Mouse (Mus musculus) urinary bladder, postnatal 4 days (tissue): ENCODE data around the gene Pcbd1.
"Not testable (repeated sequence)": the region's sequence is repeated elsewhere in the genome, so short reads cannot be mapped to it uniquely, and the experiment has no call there.

ENCODE experiments used
- DNase-seq, 2 experiments: peaks; one replicate each; pipeline ENCODE4 v3.0.0; 2021 to 2022; ENCODE audit warnings: low spot score in 2 of 2

Gene Pcbd1

DNA sequence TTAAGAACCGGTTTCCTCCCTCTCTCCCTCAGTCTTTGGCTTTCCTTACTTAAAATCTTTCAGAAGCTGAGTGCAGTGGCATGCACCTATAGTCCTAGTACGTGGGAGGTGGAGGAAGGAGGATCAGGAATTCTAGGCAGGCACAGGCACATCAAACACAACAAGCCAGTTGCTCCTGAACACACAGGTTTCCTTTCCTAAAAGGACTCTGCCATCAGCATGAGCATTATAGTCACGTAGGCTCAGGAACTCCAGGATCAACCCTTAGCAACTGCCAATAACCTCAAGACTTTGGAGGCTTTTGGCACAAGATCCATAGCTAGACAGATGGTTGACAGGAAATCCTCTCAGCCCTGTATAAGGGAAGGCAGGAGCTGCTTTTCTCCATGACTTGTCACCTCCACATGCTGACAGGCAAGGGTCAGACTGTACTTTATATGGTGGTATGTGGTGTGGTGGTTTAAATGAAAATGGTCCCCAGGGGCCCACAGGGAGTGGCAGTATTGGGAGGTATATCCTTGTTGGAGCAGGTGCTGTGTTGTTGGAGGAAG is 14.5 kb downstream of the Pcbd1 start:
- no peak for DNase-seq

DNA sequence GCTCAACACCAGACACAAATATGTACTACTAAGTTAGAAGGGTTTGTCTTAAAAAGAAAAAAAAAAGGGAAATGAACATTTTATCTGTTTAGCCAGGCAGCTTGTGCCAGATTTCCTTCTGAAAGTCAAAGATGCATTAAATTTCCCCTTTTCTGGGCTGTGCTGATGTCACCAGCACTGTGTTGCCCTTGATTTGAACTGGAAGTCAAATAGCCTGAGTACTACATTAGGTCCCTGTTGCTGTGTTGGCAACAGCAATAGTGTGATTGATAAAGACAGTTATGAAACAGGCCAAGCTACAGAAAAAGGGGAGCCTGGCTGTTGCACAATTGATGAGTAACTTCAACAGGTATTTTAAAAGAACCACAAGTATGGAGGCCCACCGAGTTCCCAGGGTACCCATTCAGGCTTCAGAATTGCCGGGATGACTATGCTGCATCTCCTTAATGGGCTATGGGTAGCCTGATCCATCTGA is 25.2 kb downstream of the Pcbd1 start:
- no peak for DNase-seq

DNA sequence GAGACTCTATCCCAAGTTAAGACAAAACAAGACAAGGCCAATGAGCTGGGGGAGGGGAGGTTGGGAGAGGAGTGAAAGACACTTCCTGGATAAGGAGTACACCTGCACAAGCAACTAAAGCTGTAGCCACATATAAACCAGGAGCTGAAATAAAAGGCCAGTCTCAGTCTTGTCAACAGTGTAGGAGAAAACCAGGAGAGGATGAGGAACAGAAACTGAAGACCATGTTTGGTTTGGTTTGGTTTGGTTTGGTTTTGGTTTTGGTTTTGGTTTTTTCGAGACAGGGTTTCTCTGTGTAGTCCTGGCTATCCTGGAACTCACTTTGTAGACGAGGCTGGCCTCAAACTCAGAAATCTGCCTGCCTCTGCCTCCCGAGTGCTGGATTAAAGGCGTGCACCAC is 32.6 kb downstream of the Pcbd1 start:
- DNase-seq: not testable (repeated sequence)

DNA sequence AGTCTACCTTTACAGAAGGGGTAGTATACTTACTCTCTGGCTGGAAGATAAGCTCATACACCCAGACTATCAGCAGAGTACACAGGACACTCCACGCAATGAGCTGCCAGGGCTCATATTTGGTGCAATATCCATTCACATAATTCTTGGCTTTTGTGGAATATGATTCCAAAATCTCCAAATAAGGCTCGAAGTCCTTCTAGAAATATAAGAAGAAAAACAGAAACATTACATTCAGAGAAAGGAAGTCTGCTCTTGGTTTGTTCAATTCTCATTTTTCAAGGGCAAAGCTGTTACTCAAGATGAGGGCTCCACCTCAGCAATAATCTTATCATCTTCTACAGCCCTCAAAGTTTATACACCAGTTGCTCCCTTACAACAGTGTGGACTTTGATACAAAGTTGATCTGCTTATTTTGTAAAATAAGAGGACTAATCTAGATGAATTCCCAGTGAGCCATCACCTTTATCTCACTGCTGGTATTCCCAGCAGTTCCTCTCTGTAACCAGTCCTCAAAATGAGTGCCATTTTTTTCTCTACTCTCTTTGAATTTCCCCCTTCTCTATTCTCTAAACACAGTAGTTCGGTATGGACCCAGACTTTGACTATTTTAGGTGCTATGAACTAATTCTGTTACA is 34.3 kb downstream of the Pcbd1 start:
- DNase-seq: no peak

DNA sequence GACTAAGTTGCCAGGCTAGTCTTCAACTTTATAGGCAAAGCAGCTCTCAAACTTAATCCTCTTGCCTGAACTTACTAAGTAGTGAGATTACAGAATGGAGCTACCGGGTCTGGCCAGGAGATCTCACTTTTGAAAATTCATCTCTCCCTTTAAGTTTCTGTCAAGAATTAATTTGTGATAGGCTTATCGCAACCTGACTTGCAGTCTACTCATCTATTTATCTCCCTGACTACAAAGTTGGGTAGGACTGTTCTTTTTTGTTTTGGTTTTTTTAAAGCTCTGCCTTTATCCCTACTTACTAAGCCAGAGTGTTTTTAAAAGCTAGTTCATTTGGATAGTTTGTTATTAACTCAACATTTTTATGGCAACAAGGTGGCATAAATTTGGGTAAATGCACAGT is 35.3 kb downstream of the Pcbd1 start:
- DNase-seq: no peak

DNA sequence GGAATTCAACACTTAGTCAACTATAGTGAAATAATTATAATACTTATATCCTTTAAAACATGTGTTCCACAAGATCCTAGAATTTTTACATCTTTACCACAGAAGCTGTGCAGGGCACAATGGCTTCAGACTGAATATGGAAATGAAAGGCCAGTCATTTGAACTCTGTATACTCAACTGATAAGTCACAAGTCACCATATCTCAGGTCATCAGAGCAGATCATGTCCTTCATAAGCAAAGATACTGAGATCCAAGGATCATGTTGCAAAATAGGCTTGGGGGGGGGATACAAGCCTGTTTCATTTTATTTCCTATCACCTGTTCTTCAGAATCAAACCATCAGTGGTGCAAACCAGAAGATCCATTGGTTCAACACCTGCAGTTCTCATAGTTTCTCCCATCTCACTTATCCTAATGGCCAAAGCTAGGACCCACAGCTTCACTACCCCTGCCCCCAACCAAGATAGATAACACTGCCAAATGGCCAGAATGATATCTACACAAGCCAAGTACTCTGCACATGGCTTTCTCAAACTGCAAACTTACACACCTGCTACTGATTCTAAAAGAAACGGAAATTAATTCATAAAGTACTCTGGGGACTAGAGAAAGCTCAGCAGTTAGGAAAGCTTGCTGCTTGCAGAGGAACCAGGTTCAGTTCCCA is 39.7 kb downstream of the Pcbd1 start:
- DNase-seq: no peak

DNA sequence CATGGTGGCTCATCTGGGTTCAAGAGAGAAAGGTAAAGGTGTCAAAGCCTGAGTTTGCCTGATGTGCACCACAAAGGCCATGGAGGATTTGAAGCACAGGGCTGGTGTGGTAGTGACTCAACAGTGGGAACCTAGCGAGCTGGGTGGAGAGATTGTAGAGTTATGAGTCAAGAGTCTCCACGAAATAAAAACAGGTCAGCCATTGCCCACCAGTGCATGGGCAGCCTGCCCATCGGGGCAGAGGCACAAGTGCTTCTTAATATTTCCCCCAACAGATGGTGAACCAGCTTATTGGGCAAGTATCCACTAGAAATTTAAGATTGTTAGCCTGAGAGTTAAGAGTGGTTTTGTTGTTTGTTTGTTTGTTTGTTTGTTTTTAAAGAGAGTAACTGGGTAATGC is 41.8 kb downstream of the Pcbd1 start:
- no peak for DNase-seq

DNA sequence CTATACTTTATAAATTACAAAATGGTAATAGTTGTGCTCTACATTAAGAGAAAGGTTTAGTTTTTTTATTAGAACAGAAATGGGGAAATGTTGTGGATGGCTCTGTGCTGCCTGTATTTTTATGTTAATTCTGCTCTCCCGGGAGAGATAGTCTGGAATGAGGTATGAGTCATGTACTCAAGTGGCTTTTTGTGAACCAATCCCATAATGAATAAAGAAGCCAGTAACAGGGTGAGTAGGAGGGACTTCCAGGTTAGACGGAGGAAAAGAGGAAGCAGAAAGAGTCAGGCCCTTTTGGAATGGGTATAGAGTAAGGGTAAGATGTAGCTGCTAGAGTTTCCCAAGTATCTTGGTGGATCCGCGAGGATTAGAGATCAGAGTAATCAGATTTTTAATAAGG is 44.9 kb downstream of the Pcbd1 start:
- DNase-seq: no peak

DNA sequence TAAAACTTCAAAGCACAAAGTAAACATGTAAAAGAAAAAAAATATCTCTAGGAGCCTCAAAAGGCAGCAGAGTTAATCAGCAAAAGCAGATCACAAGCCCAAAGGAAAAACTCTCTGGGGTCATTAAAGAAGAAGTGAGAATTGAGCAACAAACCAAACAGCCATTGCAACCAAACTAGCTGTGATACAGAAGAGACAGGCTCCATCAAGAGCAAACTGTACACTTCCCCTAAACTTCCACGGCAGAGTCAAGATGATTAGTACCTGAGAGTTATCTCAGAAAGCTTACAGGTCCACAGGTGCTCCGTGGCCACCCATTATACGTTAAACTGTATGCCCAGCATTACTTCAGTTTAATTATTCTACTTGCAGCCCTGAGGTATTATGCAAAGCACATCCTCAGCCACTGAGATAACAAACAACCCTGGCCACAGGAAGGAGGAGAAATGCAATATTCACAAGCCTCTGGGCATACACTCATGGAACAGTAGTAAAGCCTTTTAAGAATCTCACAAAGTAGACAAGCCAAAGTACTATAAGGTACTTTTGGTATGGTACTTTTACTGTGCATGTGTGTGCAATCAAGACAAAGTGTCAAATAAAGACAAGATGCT is 46.2 kb downstream of the Pcbd1 start:
- DNase-seq: no peak

DNA sequence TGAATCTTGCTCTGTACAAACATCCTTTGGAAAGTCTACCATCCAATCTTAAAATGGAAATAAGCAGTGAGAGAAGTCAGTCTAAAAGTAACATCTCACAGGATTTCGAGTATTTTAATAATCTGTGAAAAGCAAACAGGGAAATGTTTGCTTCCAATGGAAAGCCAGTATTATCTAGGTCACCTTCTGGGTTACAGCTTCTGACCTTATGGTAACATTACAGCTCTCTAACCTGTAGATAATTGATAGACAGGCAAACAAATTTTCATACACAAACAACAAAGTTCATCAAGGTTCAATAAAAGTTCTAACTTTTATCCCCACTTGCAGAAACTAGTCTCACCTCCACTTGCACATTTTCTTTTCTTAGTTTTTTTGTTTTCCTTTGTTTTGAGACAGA is 48.4 kb downstream of the Pcbd1 start:
- no peak for DNase-seq

DNA sequence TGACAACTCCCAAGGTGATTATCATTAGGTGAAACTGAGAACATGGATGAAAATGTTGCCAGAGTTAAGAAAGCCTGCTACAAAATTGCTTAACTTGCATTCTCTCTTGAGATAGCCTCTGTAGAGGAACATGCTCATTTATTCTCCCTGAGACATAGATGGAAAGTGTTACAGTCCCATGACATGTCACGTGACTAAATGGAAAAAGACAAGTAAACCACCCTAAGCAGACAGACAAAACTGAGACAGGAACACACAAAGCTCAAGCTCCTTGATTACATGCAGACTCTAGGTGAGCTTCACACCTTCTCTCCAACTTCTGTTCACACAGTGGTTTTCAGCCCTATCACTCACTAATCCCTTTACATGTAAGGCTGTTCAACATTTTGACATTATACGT is 54.2 kb downstream of the Pcbd1 start:
- no peak for DNase-seq
